Mouse (Mus musculus) embryonic facial prominence, embryonic 10.5 days (tissue): ENCODE measurements at regions not wholly inside any gene's neighbourhood (a gene's known extent, or its start where the extent isn't known, plus 50 kb on each side); places are given as distances from the start of the nearest gene placed in this dataset.

Experiments
- DNase-seq: peaks from one replicate; pipeline ENCODE4 v3.0.0-alpha.2; 2017; ENCODE audit warnings: low spot score
- H3K27ac ChIP-seq: fragments of 300-500 bp; sonication (generic); replicated peaks from 2 replicates; pipeline ENCODE4 v1.5.1; 2016; ENCODE audit warnings: mild to moderate bottlenecking
- H3K27me3 ChIP-seq: fragments of 300-500 bp; sonication (generic); replicated peaks from 2 replicates; pipeline ENCODE4 v1.6.1; 2016; ENCODE audit warnings: low read depth, mild to moderate bottlenecking; ENCODE audit not compliant: poor library complexity, severe bottlenecking
- H3K36me3 ChIP-seq: fragments of 300-500 bp; sonication (generic); replicated peaks from 2 replicates; pipeline ENCODE4 v1.6.1; 2016; ENCODE audit warnings: mild to moderate bottlenecking, moderate library complexity
- H3K4me1 ChIP-seq: fragments of 300-500 bp; sonication (generic); 2 replicates; pipeline ENCODE4 v1.6.1; 2016
- H3K4me3 ChIP-seq: fragments of 300-500 bp; sonication (generic); 2 replicates; pipeline ENCODE4 v1.5.1; 2016; ENCODE audit warnings: mild to moderate bottlenecking, moderate library complexity
- H3K9me3 ChIP-seq: fragments of 300-500 bp; sonication (generic); 2 replicates; pipeline ENCODE4 v1.6.1; 2016; ENCODE audit warnings: mild to moderate bottlenecking
- WGBS: fragments of 180-500 bp; shearing (Covaris S2); methylation state at CpG from one replicate; pipeline ENCODE4 v1.1.7; 2016; 5-methylcytosine and 5-hydroxymethylcytosine counted together

DNA sequence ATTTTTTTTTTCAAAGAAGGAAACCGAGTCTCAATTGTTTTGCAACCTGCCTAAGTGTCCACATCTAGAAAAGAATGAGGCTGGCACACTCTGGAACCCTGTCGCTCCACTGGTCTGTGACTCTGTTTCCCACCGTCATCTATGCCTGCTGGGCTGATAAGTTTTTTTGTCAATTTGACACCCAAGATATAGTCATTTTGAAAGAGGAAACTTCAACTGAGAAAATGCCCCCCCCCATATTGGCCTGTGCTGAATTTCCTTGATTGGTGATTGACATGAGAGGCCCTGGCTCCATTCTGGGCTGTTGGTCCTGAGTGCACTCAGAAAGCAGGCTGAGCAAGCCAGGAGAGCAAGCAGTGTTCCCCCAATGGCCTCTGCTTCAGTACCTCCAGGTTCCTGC lies 71.6 kb upstream of the Vps8 start:
- Histone ChIP-seq H3K4me3 (no peak overlapping the region), H3K27me3 (no peaks in the 10 kb centered on the region), H3K36me3 (no peaks in the 10 kb centered on the region), H3K9me3 (no peaks in the 10 kb centered on the region), H3K27ac (no peak overlapping the region), H3K4me1 (peaks cover 37% of the 10 kb centered on the region)
- 90% methylated on average over 3 of the region's 3 CpGs for WGBS
- no peak for DNase-seq

DNA sequence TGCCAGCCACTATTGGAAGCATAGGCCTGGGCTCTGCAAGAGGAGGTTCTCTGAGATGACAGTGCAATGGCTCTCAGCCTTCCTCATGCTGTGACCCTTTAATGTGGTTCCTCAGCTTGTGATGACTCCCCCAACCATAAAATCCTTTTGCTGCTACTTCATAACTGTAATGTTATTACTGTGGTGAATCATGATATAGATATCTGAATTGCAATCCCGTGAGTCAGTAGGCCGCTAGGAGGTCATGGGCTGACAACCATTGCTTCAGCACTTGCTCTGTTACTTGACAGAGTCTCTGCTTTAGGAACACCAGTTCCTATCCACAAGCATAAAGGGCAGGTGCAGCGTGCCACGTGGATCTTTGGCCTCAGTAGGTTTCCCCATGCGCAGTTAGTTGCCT lies 69.8 kb upstream of the Vps8 start:
- H3K4me3 ChIP-seq, result 0 out of 2 replicates have a peak overlapping the region, but pooled peaks have one; percentile 9
- H3K27ac ChIP-seq, result peak overlapping the region; percentile 65; the same call in 1 of the 2 replicates
- 42% methylated on average over 5 of the region's 5 CpGs for WGBS
- H3K4me1 ChIP-seq, result peaks cover 49% of the 10 kb centered on the region
- no peaks in the 10 kb centered on the region for H3K36me3 ChIP-seq
- no peak for DNase-seq
- H3K9me3 ChIP-seq, result no peaks in the 10 kb centered on the region
- no peaks in the 10 kb centered on the region for H3K27me3 ChIP-seq

DNA sequence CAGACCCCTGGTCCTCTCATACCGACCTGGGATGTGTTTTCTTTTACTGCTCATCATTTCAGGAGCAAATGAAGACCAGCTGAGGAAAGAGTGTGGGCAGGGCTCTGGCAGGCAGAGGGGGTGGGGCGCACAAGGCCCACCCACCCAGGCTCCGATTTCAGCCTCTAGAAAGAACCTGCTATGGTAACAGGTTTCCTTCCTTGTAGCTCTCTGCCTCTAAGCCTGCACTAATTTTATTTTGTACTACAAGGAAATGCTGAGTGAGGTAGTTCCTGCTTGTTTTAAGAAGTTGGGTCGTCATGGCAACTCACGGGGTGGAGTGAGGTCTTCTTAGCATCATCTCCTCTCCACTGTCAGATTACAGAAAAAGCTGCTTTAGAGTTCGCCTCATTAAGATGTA lies 69.4 kb upstream of the Vps8 start:
- no peaks in the 10 kb centered on the region for H3K27me3 ChIP-seq
- 15% methylated on average over 6 of the region's 6 CpGs for WGBS
- no peaks in the 10 kb centered on the region for H3K9me3 ChIP-seq
- no peaks in the 10 kb centered on the region for H3K36me3 ChIP-seq
- peak; percentile 77 for DNase-seq
- peak overlapping the region; percentile 65; the same call in 1 of the 2 replicates for H3K27ac ChIP-seq
- peaks cover 49% of the 10 kb centered on the region for H3K4me1 ChIP-seq
- H3K4me3 ChIP-seq, result 0 out of 2 replicates have a peak overlapping the region, but pooled peaks have one; percentile 9

DNA sequence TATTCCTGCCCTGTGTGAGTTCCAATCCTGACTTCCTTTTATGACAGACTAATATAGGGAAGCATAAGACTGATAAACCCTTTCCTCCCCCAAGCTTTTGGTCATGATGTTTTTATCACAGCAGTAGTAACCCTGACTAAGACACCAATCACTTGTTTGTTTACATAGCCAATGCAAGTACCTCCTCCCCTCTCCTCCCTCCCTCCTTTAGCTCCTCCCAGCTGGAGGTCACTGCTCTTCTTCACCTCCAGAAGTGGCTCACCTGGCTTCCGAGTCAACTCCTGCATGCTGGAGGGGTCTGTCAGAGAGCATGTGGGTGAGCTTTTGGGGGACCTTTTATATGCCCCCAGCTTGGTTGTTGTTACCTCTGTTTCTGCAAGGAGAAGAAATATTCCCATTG lies 67.3 kb upstream of the Vps8 start:
- H3K9me3 ChIP-seq, result no peaks in the 10 kb centered on the region
- 83% methylated on average over 1 of the region's 1 CpGs for WGBS
- H3K4me3 ChIP-seq, result no peak overlapping the region
- H3K27ac ChIP-seq, result no peak overlapping the region
- peaks cover 39% of the 10 kb centered on the region for H3K4me1 ChIP-seq
- 0 out of 2 replicates have a peak, but pooled peaks cover 3% of the 10 kb centered on the region for H3K27me3 ChIP-seq
- no peak for DNase-seq
- H3K36me3 ChIP-seq, result no peaks in the 10 kb centered on the region

DNA sequence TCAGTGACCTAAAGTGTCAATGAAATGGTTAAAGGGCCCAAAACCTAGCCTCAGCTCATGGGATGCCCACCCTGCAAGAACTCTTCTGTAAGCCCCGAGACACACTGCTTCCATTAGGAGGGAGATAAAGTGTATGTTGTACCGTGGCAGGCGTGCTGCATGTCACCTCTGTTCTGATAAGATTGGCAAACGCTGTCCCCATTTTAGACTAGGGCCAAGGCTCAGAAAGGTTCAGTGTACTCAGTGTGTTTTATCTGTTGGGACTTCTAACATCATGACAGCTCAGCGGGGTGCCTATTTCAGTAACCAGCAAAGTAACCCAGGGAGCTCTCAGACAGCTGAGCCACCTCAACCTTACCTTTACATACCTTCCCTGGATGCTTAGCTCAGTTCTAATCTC lies 65.5 kb upstream of the Vps8 start:
- H3K27me3 ChIP-seq, result 0 out of 2 replicates have a peak, but pooled peaks cover 8% of the 10 kb centered on the region
- H3K27ac ChIP-seq, result no peak overlapping the region
- H3K4me3 ChIP-seq, result no peak overlapping the region
- H3K9me3 ChIP-seq, result no peaks in the 10 kb centered on the region
- 68% methylated on average over 5 of the region's 5 CpGs for WGBS
- peaks cover 40% of the 10 kb centered on the region for H3K4me1 ChIP-seq
- no peak for DNase-seq
- H3K36me3 ChIP-seq, result no peaks in the 10 kb centered on the region

DNA sequence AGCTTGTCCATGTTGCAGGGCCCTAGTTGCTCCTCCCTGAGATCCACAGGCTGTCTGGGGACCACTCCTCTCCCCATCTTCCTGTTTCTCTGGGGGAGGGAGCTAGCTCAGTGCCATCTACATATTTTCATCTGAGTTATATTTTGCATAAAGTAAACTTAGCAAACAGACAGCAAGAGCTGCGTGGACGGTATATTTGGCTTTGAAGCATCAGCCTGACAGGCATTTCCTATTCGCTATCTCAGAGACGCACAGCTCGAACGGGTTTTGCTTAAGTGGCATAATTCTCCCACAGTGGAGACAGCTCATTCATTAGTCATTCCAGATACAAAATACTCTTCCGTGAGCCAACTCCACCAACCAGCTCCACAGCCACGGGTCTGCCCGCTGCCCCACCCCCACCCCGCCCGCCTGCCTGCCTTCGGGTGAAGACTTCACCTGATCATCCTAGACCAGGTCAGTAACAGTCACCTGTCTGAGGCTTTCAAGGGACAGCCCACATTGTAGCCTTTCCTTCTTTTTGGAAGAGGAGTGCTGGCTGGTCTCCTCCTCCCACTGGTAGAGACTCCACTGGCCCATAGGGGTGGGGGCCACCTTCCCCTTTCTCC lies 64.5 kb upstream of the Vps8 start:
- Histone ChIP-seq H3K9me3 (no peaks in the 10 kb centered on the region), H3K36me3 (no peaks in the 10 kb centered on the region), H3K4me1 (peaks cover 42% of the 10 kb centered on the region), H3K4me3 (no peak overlapping the region), H3K27ac (0 out of 2 replicates have a peak overlapping the region, but pooled peaks have one; percentile 12), H3K27me3 (0 out of 2 replicates have a peak, but pooled peaks cover 8% of the 10 kb centered on the region)
- no peak for DNase-seq
- 72% methylated on average over 12 of the region's 12 CpGs for WGBS

DNA sequence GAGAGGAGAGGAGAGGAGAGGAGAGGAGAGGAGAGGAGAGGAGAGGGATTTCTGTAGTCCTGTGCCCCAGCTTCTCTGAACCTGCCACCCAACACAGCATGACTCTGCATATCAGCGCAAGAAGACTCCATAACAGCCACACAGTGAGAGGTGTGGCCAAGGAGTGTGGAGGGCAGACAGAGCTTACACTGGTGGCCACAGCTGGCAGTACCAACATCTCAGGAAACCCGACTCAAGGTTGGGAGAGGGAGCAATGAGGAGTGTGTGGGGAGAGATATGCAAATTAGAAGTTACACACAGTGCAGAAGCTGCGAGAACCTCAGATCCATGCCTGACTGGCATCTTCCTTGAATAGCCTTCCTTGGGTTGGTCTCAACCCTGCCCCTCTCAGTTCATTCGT lies 63.5 kb upstream of the Vps8 start:
- no peak overlapping the region; the same call in 1 of the 2 replicates for H3K27ac ChIP-seq
- H3K4me3 ChIP-seq, result no peak overlapping the region
- H3K4me1 ChIP-seq, result peaks cover 48% of the 10 kb centered on the region
- no peaks in the 10 kb centered on the region for H3K9me3 ChIP-seq
- H3K27me3 ChIP-seq, result 0 out of 2 replicates have a peak, but pooled peaks cover 8% of the 10 kb centered on the region
- DNase-seq, result no peak
- H3K36me3 ChIP-seq, result no peaks in the 10 kb centered on the region
- WGBS, result 72% methylated on average over 4 of the region's 4 CpGs

DNA sequence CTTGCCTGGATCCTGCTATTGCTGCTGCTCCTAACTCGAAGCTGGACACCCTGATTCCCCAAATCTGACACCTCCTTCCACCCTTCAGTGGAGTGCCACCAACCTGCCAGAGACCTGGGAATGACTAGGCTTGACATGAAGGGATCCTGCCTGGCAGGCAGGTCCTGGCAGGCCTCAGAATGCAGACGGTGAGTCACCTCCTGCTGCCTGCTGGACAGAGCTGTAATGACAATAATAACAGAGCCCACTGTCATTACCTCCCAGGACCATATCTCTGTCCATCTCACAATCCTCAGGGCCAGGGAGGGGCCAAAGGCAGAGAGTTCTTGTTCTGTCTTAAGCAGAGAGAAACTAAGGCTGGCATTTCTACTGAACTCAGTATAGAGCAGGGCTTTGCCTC lies 61.5 kb upstream of the Vps8 start:
- WGBS, result 58% methylated on average over 2 of the region's 2 CpGs
- Histone ChIP-seq H3K27me3 (0 out of 2 replicates have a peak, but pooled peaks cover 8% of the 10 kb centered on the region), H3K36me3 (no peaks in the 10 kb centered on the region), H3K27ac (peak overlapping the region; percentile 31), H3K4me1 (peaks cover 52% of the 10 kb centered on the region), H3K4me3 (no peak overlapping the region), H3K9me3 (no peaks in the 10 kb centered on the region)
- DNase-seq, result no peak

DNA sequence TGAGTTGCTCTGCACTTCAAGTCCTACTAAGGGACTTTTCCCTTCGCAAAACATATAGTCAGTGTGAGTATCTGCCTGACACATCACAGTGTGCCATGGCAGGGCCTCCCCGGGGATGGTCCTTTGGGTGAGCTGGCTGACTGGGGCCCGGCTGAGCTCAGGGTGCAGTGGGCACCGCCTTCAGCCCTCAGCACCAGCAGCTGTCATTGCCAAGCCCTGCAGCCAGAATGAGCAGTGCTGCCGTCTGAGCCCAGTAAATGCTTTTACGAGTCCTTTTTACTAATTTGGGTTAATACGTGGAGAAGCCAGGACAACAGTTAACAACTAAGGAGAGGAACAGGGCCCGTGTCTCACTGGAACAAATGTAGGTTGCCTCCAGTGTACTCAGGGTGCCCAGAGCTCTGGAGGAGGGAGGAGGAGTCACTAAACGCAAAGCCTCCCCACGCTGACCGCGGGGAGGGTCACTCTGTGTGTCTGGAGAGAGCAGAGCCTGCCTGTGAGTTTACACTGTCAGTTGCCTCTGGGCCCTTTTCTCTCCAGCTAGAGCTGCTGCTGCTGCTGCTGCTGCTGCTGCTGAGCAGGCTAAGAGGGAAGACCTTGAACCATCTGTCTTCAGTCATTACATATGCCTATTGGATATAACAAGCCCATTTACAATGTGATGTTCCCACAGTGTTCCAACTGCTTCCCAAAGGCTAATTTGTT lies 60.1 kb upstream of the Vps8 start:
- DNase-seq, result peak; percentile 47
- H3K4me1 ChIP-seq, result peaks cover 48% of the 10 kb centered on the region

DNA sequence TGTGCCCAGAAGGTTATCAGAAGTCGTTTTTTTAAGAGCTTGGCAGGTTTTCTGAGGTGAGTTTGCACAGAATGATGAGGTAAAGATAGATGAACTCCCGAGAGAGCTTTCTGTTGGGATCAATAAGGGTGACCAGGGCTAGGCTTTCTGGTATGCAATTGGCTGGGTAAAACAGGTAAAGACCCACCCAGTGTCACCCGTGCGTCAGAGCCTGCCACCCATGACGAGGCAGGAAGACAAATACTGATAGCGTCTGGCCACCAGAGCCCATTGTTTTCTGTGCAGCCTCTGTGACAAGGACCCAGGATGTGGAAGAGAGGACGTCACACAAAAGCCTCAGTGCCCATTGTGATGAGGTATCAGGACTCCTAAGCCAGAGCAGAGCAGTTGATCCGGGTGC lies 58.0 kb upstream of the Vps8 start:
- H3K4me3 ChIP-seq, result no peak overlapping the region
- 48% methylated on average over 8 of the region's 8 CpGs for WGBS
- H3K27me3 ChIP-seq, result 0 out of 2 replicates have a peak, but pooled peaks cover 8% of the 10 kb centered on the region
- H3K27ac ChIP-seq, result peak overlapping the region; percentile 2
- H3K9me3 ChIP-seq, result no peaks in the 10 kb centered on the region
- peaks cover 50% of the 10 kb centered on the region for H3K4me1 ChIP-seq
- DNase-seq, result no peak
- no peaks in the 10 kb centered on the region for H3K36me3 ChIP-seq

More for the DNA sequence above, 60.1 kb upstream of the Vps8 start:
- Histone ChIP-seq H3K27me3 (0 out of 2 replicates have a peak, but pooled peaks cover 8% of the 10 kb centered on the region), H3K27ac (peak overlapping the region; percentile 65), H3K9me3 (no peaks in the 10 kb centered on the region), H3K4me3 (no peak overlapping the region), H3K36me3 (no peaks in the 10 kb centered on the region)
- WGBS, result 47% methylated on average over 12 of the region's 12 CpGs

DNA sequence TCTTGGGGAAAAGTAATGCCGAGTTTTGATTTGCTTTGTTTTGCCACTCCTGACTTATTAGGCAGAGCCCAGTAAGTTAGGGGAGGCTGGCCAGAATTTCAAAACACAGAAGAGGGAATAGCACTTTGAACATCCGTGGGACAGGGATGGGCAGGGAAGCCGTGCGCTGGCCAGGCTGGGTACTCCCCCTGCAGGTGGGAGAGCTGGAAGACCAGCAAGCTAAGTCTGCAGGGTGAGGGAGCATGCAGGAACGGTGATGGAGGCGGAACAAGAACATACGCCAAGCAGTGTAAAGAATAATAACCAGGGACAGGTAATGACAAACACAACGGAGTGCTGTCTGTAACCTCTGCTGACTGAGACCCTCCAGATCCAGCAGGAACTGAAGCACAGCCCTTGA lies 55.5 kb upstream of the Vps8 start:
- peaks cover 54% of the 10 kb centered on the region for H3K4me1 ChIP-seq
- no peak overlapping the region for H3K27ac ChIP-seq
- WGBS, result 33% methylated on average over 8 of the region's 8 CpGs

DNA sequence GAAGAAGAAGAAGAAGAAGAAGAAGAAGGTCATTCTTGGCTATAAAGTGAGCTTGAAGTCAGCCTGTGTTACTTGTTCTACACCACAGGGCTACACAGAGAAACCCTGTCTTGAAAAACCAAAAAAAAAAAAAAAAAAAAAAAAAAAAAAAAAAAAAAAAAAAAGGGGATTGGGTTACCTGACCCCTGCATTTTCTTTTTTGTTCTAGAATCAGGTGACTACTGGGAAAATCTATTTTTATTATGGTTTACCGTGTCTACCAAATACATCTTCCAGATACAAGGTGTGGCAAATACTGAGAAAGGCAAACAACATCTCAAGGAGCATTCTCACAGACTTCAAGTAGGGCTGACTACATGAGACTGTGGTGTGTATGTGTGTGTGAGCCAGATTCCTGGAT lies 54.1 kb upstream of the Vps8 start:
- WGBS, result 81% methylated on average over 1 of the region's 1 CpGs
- no peak overlapping the region; the same call in 1 of the 2 replicates for H3K27ac ChIP-seq
- peaks cover 49% of the 10 kb centered on the region for H3K4me1 ChIP-seq
- 0 out of 2 replicates have a peak, but pooled peaks cover 5% of the 10 kb centered on the region for H3K27me3 ChIP-seq
- no peaks in the 10 kb centered on the region for H3K36me3 ChIP-seq
- H3K9me3 ChIP-seq, result no peaks in the 10 kb centered on the region
- no peak for DNase-seq
- no peak overlapping the region for H3K4me3 ChIP-seq

More for the DNA sequence above, 55.5 kb upstream of the Vps8 start:
- Histone ChIP-seq H3K36me3 (no peaks in the 10 kb centered on the region), H3K27me3 (0 out of 2 replicates have a peak, but pooled peaks cover under 1% of the 10 kb centered on the region), H3K4me3 (no peak overlapping the region), H3K9me3 (no peaks in the 10 kb centered on the region)
- peak; percentile 71 for DNase-seq
